Mouse (Mus musculus): Measurements from ENCODE around the gene B3gnt9. TPM values are rescaled to one million over a fixed set of nuclear protein-coding genes. Genes with fewer than 3 reads are reported as not detected.
A peak's percentile ranks its signal among the peaks of the same experiment; 100 is the strongest.

The B3gnt9 gene
- polyA plus RNA-seq, 1 experiment from 2014 or later = 6.2 TPM

- H3K27me3 ChIP-seq = peaks cover 96% of the 10 kb centered on the region
- H3K36me3 ChIP-seq = no peaks in the 10 kb centered on the region
- peak within 1 kb of the TSS; percentile 76 for H3K4me2 ChIP-seq
- H3K9ac ChIP-seq = peak within 1 kb of the TSS; percentile 76
- no peak within 1 kb of the TSS for H3K27ac ChIP-seq
- H3K4me3 ChIP-seq = peak within 1 kb of the TSS; percentile 55
- WGBS = 2% methylated on average over 54 of the region's 54 CpGs
- peaks cover 5% of the 10 kb centered on the region; the same call in 1 of the 2 replicates for H3K9me3 ChIP-seq
- peaks cover 37% of the 10 kb centered on the region for H3K4me1 ChIP-seq (replicated peaks)
- ATAC-seq (ENCODE audit: low FRiP score) = no peak
Measured at GRCm38 (mm10) chr8:105264024-105264982, 9.3 kb upstream of the B3gnt9 start, which contains the start of the genes Tradd and Fbxl8. Tradd (minus strand) TSS chr8:105264609. Fbxl8 (plus strand) TSS chr8:105264648.

GRCm38 (mm10) chr8:105263244-105263912 lies 8.4 kb upstream of the B3gnt9 start:
- no peak overlapping the region for H3K27ac ChIP-seq
- H3K27me3 ChIP-seq = peaks cover 96% of the 10 kb centered on the region
- 40% methylated on average over 16 of the region's 16 CpGs for WGBS
- peak overlapping the region; percentile 55; the same call in 1 of the 2 replicates for H3K4me3 ChIP-seq
- no peak for ATAC-seq (ENCODE audit: low FRiP score)
- H3K4me1 ChIP-seq (replicated peaks) = peaks cover 37% of the 10 kb centered on the region
- H3K9me3 ChIP-seq = peaks cover 5% of the 10 kb centered on the region; the same call in 1 of the 2 replicates
- no peak overlapping the region for H3K4me2 ChIP-seq
- H3K36me3 ChIP-seq = no peaks in the 10 kb centered on the region
- H3K9ac ChIP-seq = no peak overlapping the region

DNA sequence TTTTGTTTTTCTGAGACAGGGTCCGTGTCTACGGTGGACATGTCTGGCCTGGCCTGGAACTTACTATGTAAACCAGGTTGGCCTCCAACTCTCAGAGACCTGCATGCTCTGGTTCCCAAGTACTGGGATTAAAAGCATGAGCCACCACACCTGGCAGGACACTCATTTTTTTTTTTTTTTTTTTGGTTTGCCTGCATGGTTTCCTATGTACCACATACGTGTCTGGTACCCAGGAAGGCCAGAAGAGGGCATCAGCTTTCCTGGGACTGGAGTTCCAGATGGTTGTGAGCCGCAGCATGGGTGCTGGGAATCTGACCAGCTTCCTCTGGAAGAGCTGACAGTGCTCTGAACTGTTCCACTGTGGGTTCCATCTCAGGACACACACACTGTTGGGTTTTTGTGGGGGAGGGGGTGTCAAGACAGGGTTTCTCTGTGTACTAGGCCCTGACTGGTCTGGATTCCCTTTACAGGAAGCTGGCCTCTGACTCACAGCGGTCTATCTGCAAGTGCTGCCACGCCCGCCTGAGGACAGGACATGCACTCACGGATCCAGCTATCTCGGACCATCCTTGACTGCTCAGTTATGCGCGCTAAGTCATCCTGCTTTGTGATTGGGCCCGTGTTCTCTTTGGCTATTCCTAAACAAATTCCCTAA lies 6.5 kb upstream of the B3gnt9 start:
- Histone ChIP-seq H3K27me3 (peaks cover 94% of the 10 kb centered on the region), H3K4me2 (no peak overlapping the region), H3K9me3 (peaks cover 4% of the 10 kb centered on the region; the same call in 1 of the 2 replicates), H3K36me3 (no peaks in the 10 kb centered on the region), H3K4me1 (replicated peaks) (peaks cover 28% of the 10 kb centered on the region), H3K4me3 (no peak overlapping the region), H3K9ac (no peak overlapping the region), H3K27ac (no peak overlapping the region)
- WGBS = 81% methylated on average over 12 of the region's 12 CpGs
- ATAC-seq (ENCODE audit: low FRiP score) = no peak

DNA sequence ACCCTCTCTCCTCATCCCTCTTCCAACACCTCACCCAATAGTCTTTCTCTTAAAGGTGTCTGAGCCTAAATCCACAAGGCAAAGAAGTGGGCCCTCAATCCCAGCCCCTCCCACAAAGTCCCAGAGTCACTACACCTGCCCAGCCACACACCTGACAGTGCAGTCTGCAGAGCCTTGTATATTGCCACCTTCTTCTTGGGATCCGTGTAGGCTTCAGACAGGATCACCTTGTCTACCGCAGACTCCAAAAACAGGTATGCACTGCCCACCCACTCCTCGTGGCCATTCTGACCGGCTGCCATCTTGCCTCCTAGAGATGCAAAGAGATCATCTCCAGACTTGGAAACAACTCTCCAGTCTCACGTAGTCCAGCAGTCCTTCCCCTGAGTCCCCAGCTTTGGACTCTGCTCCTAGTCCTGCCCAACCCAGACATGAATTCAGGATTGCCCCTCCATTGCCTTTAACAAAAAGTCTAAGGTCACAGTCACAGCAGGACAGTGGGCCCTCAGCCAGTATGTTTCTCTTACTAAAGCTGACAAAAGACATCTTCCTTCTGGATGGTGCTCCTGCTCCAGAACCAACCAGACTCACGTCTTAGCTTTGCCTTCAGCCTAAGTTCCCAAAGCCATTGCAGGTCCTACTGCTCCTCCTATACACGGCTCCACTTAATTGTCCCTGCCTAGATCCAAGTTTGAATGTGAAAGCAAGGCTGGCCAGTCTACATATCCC lies 5.6 kb upstream of the B3gnt9 start:
- no peaks in the 10 kb centered on the region for H3K9me3 ChIP-seq
- peaks cover 28% of the 10 kb centered on the region for H3K4me1 ChIP-seq (replicated peaks)
- no peak overlapping the region for H3K27ac ChIP-seq
- no peak overlapping the region for H3K9ac ChIP-seq
- peaks cover 94% of the 10 kb centered on the region for H3K27me3 ChIP-seq
- WGBS = 56% methylated on average over 7 of the region's 7 CpGs
- ATAC-seq (ENCODE audit: low FRiP score) = no peak
- H3K36me3 ChIP-seq = no peaks in the 10 kb centered on the region
- no peak overlapping the region for H3K4me2 ChIP-seq
- H3K4me3 ChIP-seq = no peak overlapping the region

DNA sequence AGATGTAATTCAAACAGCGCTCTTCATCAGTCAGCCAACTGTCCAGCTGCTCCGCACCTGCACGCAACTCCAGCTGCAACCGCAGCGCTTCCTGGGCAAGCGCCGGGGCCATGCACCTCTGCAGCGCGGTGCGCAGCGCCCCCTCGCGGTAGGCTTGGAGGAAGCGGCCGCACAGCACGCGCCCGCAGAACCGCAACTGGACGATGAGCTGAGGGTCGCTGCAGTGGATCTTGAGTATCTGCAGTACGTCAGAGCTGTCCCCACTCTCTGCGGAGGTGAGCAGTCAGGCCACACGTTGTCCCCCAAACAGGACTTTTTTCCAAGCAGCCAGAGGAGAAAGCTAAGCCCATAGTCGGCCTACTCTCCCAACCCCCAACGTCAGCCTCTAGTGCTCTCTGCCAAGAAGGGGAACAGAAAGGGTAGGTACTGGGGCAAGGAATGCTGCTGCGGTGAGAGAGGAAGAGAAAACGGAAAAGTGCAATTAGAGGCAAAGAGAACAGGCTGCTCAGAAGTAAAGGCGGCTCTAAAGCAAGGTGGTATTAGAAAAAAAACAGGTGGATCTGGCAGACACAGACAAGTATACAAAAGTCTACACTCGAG lies 4.9 kb upstream of the B3gnt9 start:
- Histone ChIP-seq H3K4me1 (replicated peaks) (peaks cover 31% of the 10 kb centered on the region), H3K9me3 (no peaks in the 10 kb centered on the region), H3K4me3 (peak overlapping the region; percentile 41), H3K9ac (peak overlapping the region; percentile 63), H3K36me3 (no peaks in the 10 kb centered on the region), H3K27me3 (peaks cover 94% of the 10 kb centered on the region), H3K27ac (no peak overlapping the region), H3K4me2 (peak overlapping the region; percentile 71)
- WGBS = 5% methylated on average over 30 of the region's 30 CpGs
- peak; percentile 46 for ATAC-seq (ENCODE audit: low FRiP score)

DNA sequence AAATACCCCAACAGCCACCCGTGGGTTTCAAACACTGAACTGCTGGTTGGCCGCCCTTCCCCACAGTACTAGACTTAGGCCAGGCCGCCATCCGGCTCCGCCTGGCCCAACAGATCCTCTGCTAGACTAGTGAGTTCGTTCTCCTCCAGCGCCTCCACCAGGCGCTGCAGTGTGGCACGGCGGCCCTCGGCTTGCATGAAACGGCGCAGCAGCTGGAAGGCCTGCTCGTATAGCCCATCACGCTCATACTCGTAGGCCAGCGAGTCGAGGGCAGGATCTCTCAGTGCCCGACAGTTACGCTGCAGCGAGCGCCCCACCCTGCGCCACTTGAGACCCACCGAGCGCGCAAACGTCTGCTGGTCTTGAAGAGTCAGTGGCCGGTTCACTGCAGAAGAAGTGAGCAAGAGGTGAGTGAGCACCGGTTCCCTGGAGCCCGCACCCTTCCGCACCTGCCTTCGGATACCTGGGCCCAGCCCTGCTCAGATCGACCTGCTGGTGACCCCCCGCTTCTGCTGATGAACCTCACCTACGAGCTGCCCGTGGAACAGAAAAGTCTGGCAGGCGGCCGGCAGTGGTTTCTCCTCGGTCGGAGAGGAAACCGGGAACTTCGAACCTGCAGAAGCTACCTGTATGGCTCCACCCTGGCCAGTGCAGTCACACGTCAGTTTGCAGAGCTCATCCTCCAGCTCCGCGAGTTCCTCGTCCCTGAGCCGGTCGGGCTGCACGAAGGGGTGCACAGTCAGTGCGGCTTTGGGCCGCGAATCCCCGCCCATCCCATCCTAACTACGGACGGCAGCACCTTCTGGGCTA lies 4.2 kb upstream of the B3gnt9 start:
- H3K27me3 ChIP-seq = peaks cover 89% of the 10 kb centered on the region
- H3K9ac ChIP-seq = peak overlapping the region; percentile 63
- WGBS = 2% methylated on average over 55 of the region's 55 CpGs
- peaks cover 32% of the 10 kb centered on the region for H3K4me1 ChIP-seq (replicated peaks)
- H3K4me3 ChIP-seq = peak overlapping the region; percentile 41
- H3K9me3 ChIP-seq = no peaks in the 10 kb centered on the region
- H3K36me3 ChIP-seq = no peaks in the 10 kb centered on the region
- ATAC-seq (ENCODE audit: low FRiP score) = peak; percentile 55; the same call in 1 of the 2 replicates
- H3K4me2 ChIP-seq = peak overlapping the region; percentile 71
- H3K27ac ChIP-seq = no peak overlapping the region

- H3K36me3 ChIP-seq = peaks cover 5% of the 10 kb centered on the region; the same call in 1 of the 2 replicates
- WGBS = 63% methylated on average over 7 of the region's 7 CpGs
- H3K9me3 ChIP-seq = no peaks in the 10 kb centered on the region
- no peak overlapping the region for H3K4me3 ChIP-seq
- peaks cover 39% of the 10 kb centered on the region for H3K4me1 ChIP-seq (replicated peaks)
- no peak overlapping the region for H3K27ac ChIP-seq
- H3K4me2 ChIP-seq = no peak overlapping the region
- no peak for ATAC-seq (ENCODE audit: low FRiP score)
- H3K27me3 ChIP-seq = peaks cover 79% of the 10 kb centered on the region
- no peak overlapping the region for H3K9ac ChIP-seq
Measured at GRCm38 (mm10) chr8:105257318-105258114, 2.6 kb upstream of the B3gnt9 start.

- peak; percentile 83 for ATAC-seq (ENCODE audit: low FRiP score)
- H3K4me2 ChIP-seq = peak overlapping the region; percentile 93
- H3K27me3 ChIP-seq = peaks cover 51% of the 10 kb centered on the region
- no peaks in the 10 kb centered on the region for H3K9me3 ChIP-seq
- peak overlapping the region; percentile 62 for H3K27ac ChIP-seq
- peaks cover 35% of the 10 kb centered on the region for H3K36me3 ChIP-seq
- peak overlapping the region; percentile 84 for H3K9ac ChIP-seq
- peak overlapping the region; percentile 57 for H3K4me3 ChIP-seq
- WGBS = under 1% methylated on average over 74 of the region's 74 CpGs
- peaks cover 32% of the 10 kb centered on the region for H3K4me1 ChIP-seq (replicated peaks)
Measured at GRCm38 (mm10) chr8:105254152-105254965, 594 bp downstream of the B3gnt9 start.

DNA sequence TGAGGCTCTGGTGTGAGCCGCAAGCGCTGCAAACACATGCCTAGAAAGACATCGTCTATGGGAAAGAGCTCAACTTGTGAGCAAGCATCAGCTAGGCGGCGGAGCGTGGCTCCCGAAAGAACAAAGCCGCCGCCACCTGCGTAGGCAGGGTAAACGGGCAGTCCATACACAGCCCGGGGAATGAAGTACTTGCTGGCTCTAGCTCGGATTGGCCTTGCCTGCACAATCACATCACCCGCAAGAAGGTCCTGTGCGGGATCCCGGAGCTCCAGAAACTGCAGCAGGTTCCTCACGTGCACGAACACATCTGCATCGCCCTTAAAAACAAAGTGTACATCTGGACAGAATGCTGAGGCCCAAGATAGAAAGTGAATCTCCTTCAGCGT lies 1.2 kb downstream of the B3gnt9 start:
- Histone ChIP-seq H3K27me3 (peaks cover 45% of the 10 kb centered on the region), H3K9ac (peak overlapping the region; percentile 84), H3K36me3 (peaks cover 41% of the 10 kb centered on the region), H3K27ac (0 out of 2 replicates have a peak overlapping the region, but pooled peaks have one; percentile 62), H3K4me3 (peak overlapping the region; percentile 57), H3K9me3 (no peaks in the 10 kb centered on the region), H3K4me1 (replicated peaks) (peaks cover 26% of the 10 kb centered on the region), H3K4me2 (peak overlapping the region; percentile 93)
- WGBS = 33% methylated on average over 20 of the region's 20 CpGs
- ATAC-seq (ENCODE audit: low FRiP score) = peak; percentile 37

Measured in hindbrain, embryonic 13.5 days (tissue).